Mouse (Mus musculus) intestine, embryonic 16.5 days (tissue): ENCODE measurements around the gene Tigd3. TPM values are rescaled to one million over a fixed set of nuclear protein-coding genes. Genes with fewer than 3 reads are reported as not detected.
A peak's percentile ranks its signal among the peaks of the same experiment; 100 is the strongest.

Experiments
- ATAC-seq: fragments of 200-750 bp; cut with Nextera tagmentation; 2 replicates; pipeline ENCODE4 v1.8.0; 2017; ENCODE audit warnings: moderate TSS enrichment, moderate library complexity
- H3K27ac ChIP-seq: fragments of 300-500 bp; sonication (generic); 2 replicates; pipeline ENCODE4 v1.5.1; 2014; ENCODE audit warnings: mild to moderate bottlenecking, low read length
- H3K27me3 ChIP-seq: fragments of 300-500 bp; sonication (generic); replicated peaks from 2 replicates; pipeline ENCODE4 v1.6.1; 2014; ENCODE audit warnings: low read length, control low read depth, mixed read lengths; ENCODE audit not compliant: control insufficient read depth, insufficient read depth
- H3K36me3 ChIP-seq: fragments of 300-500 bp; sonication (generic); 2 replicates; pipeline ENCODE4 v1.6.1; 2014; ENCODE audit warnings: low read length, control low read depth; ENCODE audit not compliant: control insufficient read depth, insufficient read depth
- H3K4me1 ChIP-seq: fragments of 300-500 bp; sonication (generic); 2 replicates; pipeline ENCODE4 v1.6.1; 2014; ENCODE audit warnings: low read length, control low read depth, mixed read lengths; ENCODE audit not compliant: control insufficient read depth, insufficient read depth
- H3K4me2 ChIP-seq: fragments of 300-500 bp; sonication (generic); 2 replicates; pipeline ENCODE4 v1.6.1; 2014; ENCODE audit warnings: low read depth, low read length, control low read depth
- H3K4me3 ChIP-seq: fragments of 300-500 bp; sonication (generic); 2 replicates; pipeline ENCODE4 v1.5.1; 2014; ENCODE audit warnings: mild to moderate bottlenecking, low read length
- H3K9ac ChIP-seq: fragments of 300-500 bp; sonication (generic); 2 replicates; pipeline ENCODE4 v1.6.1; 2014; ENCODE audit warnings: low read depth, low read length
- H3K9me3 ChIP-seq: fragments of 300-500 bp; sonication (generic); 2 replicates; pipeline ENCODE4 v1.6.1; 2016; ENCODE audit warnings: low read length, control low read depth; ENCODE audit not compliant: control insufficient read depth
- WGBS: fragments of 180-500 bp; shearing (Covaris S2); extraction: QIAGEN DNeasy Blood & Tissue Kit; methylation state at CpG from one replicate; pipeline ENCODE4 v1.1.7; 2014; 5-methylcytosine and 5-hydroxymethylcytosine counted together
- polyA plus RNA-seq: library from polyadenylated mRNA; unstranded; fragments of >200 nt; fragmentation: Nextera tagmentation; extraction: Ambion mirVana; gene quantifications from 2 replicates; pipeline ENCODE4 v1.2.1, GENCODE M21; 2015

Tigd3 gene
- polyA plus RNA-seq, 1 experiment from 2014 or later, result 1.5 TPM

GRCm38 (mm10) chr19:5851481-5851971, 42.4 kb downstream of the Tigd3 start:
- Histone ChIP-seq H3K27ac (peak overlapping the region; percentile 60), H3K9me3 (no peaks in the 10 kb centered on the region), H3K4me3 (no peak overlapping the region), H3K4me1 (peaks cover 53% of the 10 kb centered on the region), H3K27me3 (no peaks in the 10 kb centered on the region), H3K9ac (peak overlapping the region; percentile 42), H3K4me2 (peak overlapping the region; percentile 6; the same call in 1 of the 2 replicates), H3K36me3 (no peaks in the 10 kb centered on the region; the same call in 1 of the 2 replicates)
- 0 out of 2 replicates have a peak, but pooled peaks have one; percentile 8 for ATAC-seq
- 50% methylated on average over 5 of the region's 5 CpGs for WGBS

GRCm38 (mm10) chr19:5850860-5851259, 43.1 kb downstream of the Tigd3 start:
- no peaks in the 10 kb centered on the region for H3K27me3 ChIP-seq
- ATAC-seq, result no peak
- no peak overlapping the region for H3K4me3 ChIP-seq
- H3K4me1 ChIP-seq, result peaks cover 53% of the 10 kb centered on the region
- H3K9ac ChIP-seq, result no peak overlapping the region
- H3K27ac ChIP-seq, result 0 out of 2 replicates have a peak overlapping the region, but pooled peaks have one; percentile 2
- no peaks in the 10 kb centered on the region for H3K9me3 ChIP-seq
- WGBS, result 88% methylated on average over 3 of the region's 3 CpGs
- H3K36me3 ChIP-seq, result no peaks in the 10 kb centered on the region; the same call in 1 of the 2 replicates
- no peak overlapping the region for H3K4me2 ChIP-seq

- H3K9me3 ChIP-seq, result no peaks in the 10 kb centered on the region
- H3K27me3 ChIP-seq, result no peaks in the 10 kb centered on the region
- H3K4me3 ChIP-seq, result no peak overlapping the region
- 25% methylated on average over 11 of the region's 11 CpGs for WGBS
- 0 out of 2 replicates have a peak overlapping the region, but pooled peaks have one; percentile 4 for H3K4me2 ChIP-seq
- peak; percentile 24; the same call in 1 of the 2 replicates for ATAC-seq
- peaks cover 57% of the 10 kb centered on the region for H3K4me1 ChIP-seq
- H3K36me3 ChIP-seq, result no peaks in the 10 kb centered on the region; the same call in 1 of the 2 replicates
- peak overlapping the region; percentile 44 for H3K9ac ChIP-seq
- H3K27ac ChIP-seq, result peak overlapping the region; percentile 99
Measured at GRCm38 (mm10) chr19:5849843-5850527, 44.0 kb downstream of the Tigd3 start.

- Histone ChIP-seq H3K4me3 (peak overlapping the region; percentile 11), H3K9ac (peak overlapping the region; percentile 75), H3K4me2 (peak overlapping the region; percentile 51), H3K4me1 (peaks cover 65% of the 10 kb centered on the region), H3K27me3 (no peaks in the 10 kb centered on the region), H3K9me3 (no peaks in the 10 kb centered on the region), H3K27ac (peak overlapping the region; percentile 99), H3K36me3 (no peaks in the 10 kb centered on the region)
- ATAC-seq, result no peak
- 38% methylated on average over 13 of the region's 13 CpGs for WGBS
Measured at GRCm38 (mm10) chr19:5848826-5849672, 44.9 kb downstream of the Tigd3 start.

- peak overlapping the region; percentile 11 for H3K4me3 ChIP-seq
- H3K4me2 ChIP-seq, result peak overlapping the region; percentile 51
- ATAC-seq, result no peak
- peaks cover 70% of the 10 kb centered on the region for H3K4me1 ChIP-seq
- H3K27me3 ChIP-seq, result no peaks in the 10 kb centered on the region
- no peaks in the 10 kb centered on the region for H3K9me3 ChIP-seq
- 39% methylated on average over 14 of the region's 14 CpGs for WGBS
- no peaks in the 10 kb centered on the region for H3K36me3 ChIP-seq
- H3K9ac ChIP-seq, result peak overlapping the region; percentile 75
- peak overlapping the region; percentile 99 for H3K27ac ChIP-seq
Measured at GRCm38 (mm10) chr19:5848032-5848825, 45.7 kb downstream of the Tigd3 start.

- ATAC-seq, result no peak
- peak overlapping the region; percentile 56; the same call in 1 of the 2 replicates for H3K4me3 ChIP-seq
Measured at GRCm38 (mm10) chr19:5847306-5847796, 46.6 kb downstream of the Tigd3 start.

GRCm38 (mm10) chr19:5846557-5847305, 47.2 kb downstream of the Tigd3 start:
- H3K9ac ChIP-seq, result peak overlapping the region; percentile 75
- H3K27ac ChIP-seq, result peak overlapping the region; percentile 99
- peak; percentile 79 for ATAC-seq
- peak overlapping the region; percentile 56 for H3K4me3 ChIP-seq
- peaks cover 71% of the 10 kb centered on the region for H3K4me1 ChIP-seq
- no peaks in the 10 kb centered on the region for H3K36me3 ChIP-seq
- peak overlapping the region; percentile 69 for H3K4me2 ChIP-seq
- H3K9me3 ChIP-seq, result no peaks in the 10 kb centered on the region
- 6% methylated on average over 16 of the region's 16 CpGs for whole genome bisulfite sequencing
- no peaks in the 10 kb centered on the region for H3K27me3 ChIP-seq

More at GRCm38 (mm10) chr19:5847306-5847796, 46.6 kb downstream of the Tigd3 start:
- Histone ChIP-seq H3K27me3 (no peaks in the 10 kb centered on the region), H3K4me2 (peak overlapping the region; percentile 69), H3K27ac (peak overlapping the region; percentile 99), H3K9me3 (no peaks in the 10 kb centered on the region), H3K4me1 (peaks cover 72% of the 10 kb centered on the region), H3K36me3 (no peaks in the 10 kb centered on the region), H3K9ac (peak overlapping the region; percentile 75)
- WGBS, result 44% methylated on average over 4 of the region's 4 CpGs

GRCm38 (mm10) chr19:5846154-5846553, 47.8 kb downstream of the Tigd3 start:
- peak overlapping the region; percentile 75 for H3K9ac ChIP-seq
- no peaks in the 10 kb centered on the region for H3K27me3 ChIP-seq
- no peaks in the 10 kb centered on the region for H3K9me3 ChIP-seq
- H3K4me2 ChIP-seq, result peak overlapping the region; percentile 69
- H3K4me1 ChIP-seq, result peaks cover 69% of the 10 kb centered on the region
- peak overlapping the region; percentile 56 for H3K4me3 ChIP-seq
- under 1% methylated on average over 7 of the region's 7 CpGs for WGBS
- H3K27ac ChIP-seq, result peak overlapping the region; percentile 99
- no peaks in the 10 kb centered on the region for H3K36me3 ChIP-seq
- ATAC-seq, result peak; percentile 19
